Mouse (Mus musculus) heart, postnatal 4 days (tissue): ENCODE data around the gene Nanp. TPM values are rescaled to one million over a fixed set of nuclear protein-coding genes. Genes with fewer than 3 reads are reported as not detected.

Experiments used
- DNase-seq: peaks from one replicate; pipeline ENCODE4 v3.0.0; 2021
- total RNA-seq, 2 experiments: library from RNA; stranded (reverse); gene quantifications; 2 replicates each; pipeline ENCODE4 v1.2.3; 2021

Nanp gene
- total RNA-seq = 1 to 10 TPM; 6.6 to 7.9 TPM

- peak; percentile 96 for DNase-seq
Measured at GRCm38 (mm10) chr2:151039232-151039695, at the start of gene Nanp, which contains the start of gene Ninl. Gene Nanp (minus strand): TSS chr2:151039398. Gene Ninl (minus strand): TSS chr2:151039382.

DNA sequence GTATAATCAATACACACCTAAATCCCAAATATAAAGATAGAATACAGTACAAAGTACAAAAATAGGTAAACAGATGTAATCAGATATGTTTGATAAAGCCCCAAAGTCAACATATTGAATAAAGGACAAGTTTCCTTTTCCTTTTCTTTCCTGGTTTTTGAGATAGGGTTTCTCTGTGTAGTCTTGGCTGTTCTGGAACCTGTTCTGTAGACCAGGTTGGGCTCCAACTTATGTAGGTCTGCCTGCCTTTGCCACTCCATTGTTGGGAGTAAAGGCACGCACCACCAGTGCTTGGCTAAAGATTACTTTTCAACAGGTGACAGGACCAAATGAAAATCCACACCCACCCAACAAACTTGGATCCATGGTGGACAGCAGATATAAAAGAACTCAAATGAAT, 17.4 kb upstream of the Nanp start:
- DNase-seq = no peak

- DNase-seq = no peak
Measured at GRCm38 (mm10) chr2:151040411-151040810, 1.2 kb upstream of the Nanp start.

- no peak for DNase-seq
Measured at GRCm38 (mm10) chr2:151039726-151040125, 528 bp upstream of the Nanp start.

- no peak for DNase-seq
Measured at GRCm38 (mm10) chr2:151038811-151039222, 381 bp downstream of the Nanp start.

DNA sequence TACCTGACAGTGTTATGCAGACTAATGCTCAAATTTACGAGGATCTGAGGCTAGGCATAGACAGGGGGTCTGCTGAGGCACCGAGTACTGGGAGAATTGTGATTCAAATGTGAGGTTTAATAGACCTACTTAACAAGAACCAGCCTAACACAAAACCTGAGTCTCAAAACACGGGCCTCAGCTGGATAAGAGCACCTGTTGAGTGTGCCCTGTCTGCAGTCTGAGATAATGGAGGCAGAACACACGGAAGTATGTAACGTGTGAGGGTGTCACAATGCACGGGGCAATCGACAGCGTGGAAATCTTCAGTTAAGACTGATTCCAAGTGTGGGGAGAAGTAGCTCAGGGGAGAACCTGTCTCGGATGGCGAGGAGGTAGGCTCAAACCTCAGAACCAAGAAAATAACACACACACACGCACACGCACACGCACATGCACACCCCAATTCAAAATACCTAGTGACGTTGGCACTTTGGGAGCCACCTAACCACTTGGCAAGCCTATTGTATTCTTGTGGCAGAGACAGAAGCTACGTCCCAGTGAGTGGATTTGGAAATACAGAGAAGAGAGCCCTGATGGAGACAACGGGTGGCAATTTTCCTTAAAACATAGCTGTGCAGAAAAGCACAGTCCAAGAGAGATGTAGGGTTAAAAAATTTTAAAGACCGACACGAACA, 1.2 kb downstream of the Nanp start:
- no peak for DNase-seq

- DNase-seq = no peak
Measured at GRCm38 (mm10) chr2:151037292-151037691, 1.9 kb downstream of the Nanp start.

- DNase-seq = no peak
Measured at GRCm38 (mm10) chr2:151036721-151037120, 2.5 kb downstream of the Nanp start.

GRCm38 (mm10) chr2:151034435-151034834, 4.8 kb downstream of the Nanp start:
- DNase-seq = no peak

- DNase-seq = no peak
Measured at GRCm38 (mm10) chr2:151021158-151021557, 18.0 kb downstream of the Nanp start.

GRCm38 (mm10) chr2:151015316-151015715, 23.9 kb downstream of the Nanp start:
- DNase-seq = no peak

- no peak for DNase-seq
Measured at GRCm38 (mm10) chr2:151011273-151011672, 27.9 kb downstream of the Nanp start.

GRCm38 (mm10) chr2:151009515-151010085, 29.6 kb downstream of the Nanp start:
- no peak for DNase-seq

GRCm38 (mm10) chr2:151008939-151009509, 30.2 kb downstream of the Nanp start:
- peak; percentile 75 for DNase-seq

GRCm38 (mm10) chr2:151008517-151008932, 30.7 kb downstream of the Nanp start:
- DNase-seq = no peak

DNA sequence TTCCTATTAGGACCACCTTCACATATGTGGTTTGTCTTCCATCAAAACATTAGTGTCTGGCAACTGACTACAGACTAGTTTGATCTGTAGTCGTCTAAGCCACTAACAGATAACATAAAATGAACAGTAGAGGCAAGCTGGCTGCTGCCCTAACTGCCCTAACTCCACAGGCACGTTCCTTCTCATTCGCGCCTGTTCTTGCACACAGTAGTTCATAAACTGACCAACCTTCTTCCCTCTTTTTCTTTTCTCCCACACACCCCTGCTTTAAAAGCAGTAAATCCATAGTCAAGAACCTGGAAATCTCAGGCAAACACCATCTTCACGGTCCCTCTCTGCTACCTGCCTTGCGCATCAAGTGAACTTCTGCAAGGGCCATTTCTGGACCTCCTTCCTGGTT, 31.2 kb downstream of the Nanp start:
- no peak for DNase-seq

DNA sequence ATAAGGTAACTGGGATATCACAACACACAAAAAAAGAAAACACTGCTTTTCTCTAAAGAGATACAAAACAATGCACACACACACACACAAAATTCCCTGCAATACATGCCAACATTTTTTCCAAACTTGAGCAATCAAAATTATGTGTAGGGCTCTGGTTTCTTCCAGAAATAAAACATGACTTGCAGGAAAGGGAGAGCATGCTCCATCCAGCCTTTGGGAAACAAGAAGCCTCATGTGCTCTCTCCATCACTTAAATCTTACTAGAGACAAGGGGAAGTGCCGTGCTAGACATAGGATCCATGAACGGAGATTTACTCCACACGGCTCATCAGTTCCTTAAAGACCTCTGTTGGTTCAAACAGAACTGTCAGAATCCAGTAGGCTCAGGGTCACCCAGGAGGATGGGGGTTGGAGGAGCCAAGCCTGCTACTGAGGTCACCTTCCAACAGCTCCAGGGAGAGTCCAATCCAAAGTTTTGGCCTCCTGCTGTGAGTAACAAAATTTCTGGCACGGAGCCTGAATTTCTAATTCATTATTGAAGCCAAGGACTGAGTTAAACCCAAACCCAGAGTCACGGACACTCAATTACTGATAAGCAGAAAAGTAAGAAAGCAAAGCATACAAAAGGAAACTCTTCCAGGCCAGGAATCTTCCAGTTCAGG, 32.8 kb downstream of the Nanp start:
- no peak for DNase-seq

- DNase-seq = no peak
Measured at GRCm38 (mm10) chr2:151004390-151004789, 34.8 kb downstream of the Nanp start.

- no peak for DNase-seq
Measured at GRCm38 (mm10) chr2:151003796-151004195, 35.4 kb downstream of the Nanp start.

DNA sequence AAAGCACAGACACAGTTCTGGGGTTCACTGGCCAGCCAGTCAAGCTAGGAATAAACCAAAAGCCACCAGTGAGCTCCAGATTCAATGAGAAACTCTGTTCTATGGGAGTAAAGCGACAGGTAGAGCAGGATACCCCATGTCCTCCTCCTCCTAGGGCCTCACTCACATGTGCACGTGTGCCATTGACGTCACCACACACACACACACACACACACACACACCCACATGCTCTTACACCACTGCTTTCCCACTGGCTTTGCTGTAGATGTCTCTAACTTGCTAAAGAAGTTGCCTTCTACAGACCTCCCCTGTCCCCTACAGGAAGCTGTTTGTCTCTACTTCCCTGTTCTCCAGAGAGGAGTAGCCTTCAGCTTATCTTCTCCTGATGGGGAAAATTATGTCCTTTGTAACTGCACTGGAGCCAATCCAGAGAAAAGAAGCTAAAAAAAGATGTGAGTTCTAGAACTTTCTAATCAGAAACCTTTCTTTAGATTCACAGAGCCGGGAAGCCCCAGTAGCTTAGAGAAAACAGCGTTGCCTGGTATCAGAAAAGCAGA, 37.5 kb downstream of the Nanp start:
- DNase-seq = no peak

- DNase-seq = peak; percentile 69
Measured at GRCm38 (mm10) chr2:151000402-151001178, 38.6 kb downstream of the Nanp start.

- DNase-seq = no peak
Measured at GRCm38 (mm10) chr2:150999021-150999420, 40.2 kb downstream of the Nanp start.
